Mouse (Mus musculus): Measurements from ENCODE around the gene Hsp90ab1. TPM values are rescaled to one million over a fixed set of nuclear protein-coding genes. Genes with fewer than 3 reads are reported as not detected.

Hsp90ab1 gene
- polyA plus RNA-seq, 1 experiment from 2014 or later, result 1,497 TPM

- H3K36me3 ChIP-seq, result no peaks in the 10 kb centered on the region
- peak overlapping the region; percentile 39; the same call in 1 of the 2 replicates for H3K9ac ChIP-seq
- H3K4me3 ChIP-seq, result peak overlapping the region; percentile 57
- H3K4me2 ChIP-seq, result peak overlapping the region; percentile 98
- H3K27ac ChIP-seq, result peak overlapping the region; percentile 84
- no peaks in the 10 kb centered on the region for H3K9me3 ChIP-seq
- WGBS, result 5% methylated on average over 23 of the region's 23 CpGs
- ATAC-seq (ENCODE audit: insufficient number of reproducible peaks, low FRiP score, low TSS enrichment, low read depth), result no peak
- H3K4me1 ChIP-seq, result peaks cover 73% of the 10 kb centered on the region
- peaks cover 13% of the 10 kb centered on the region for H3K27me3 ChIP-seq
Observed at GRCm38 (mm10) chr17:45595736-45596390, 22.8 kb upstream of the Hsp90ab1 start.

- Histone ChIP-seq H3K27me3 (peaks cover 6% of the 10 kb centered on the region), H3K27ac (peak overlapping the region; percentile 84)
- 2% methylated on average over 58 of the region's 58 CpGs for WGBS
Observed at GRCm38 (mm10) chr17:45594881-45595735, 22.0 kb upstream of the Hsp90ab1 start.

GRCm38 (mm10) chr17:45594195-45594594 lies 21.1 kb upstream of the Hsp90ab1 start:
- 0 out of 2 replicates have a peak overlapping the region, but pooled peaks have one; percentile 7 for H3K9ac ChIP-seq
- peaks cover 11% of the 10 kb centered on the region for H3K36me3 ChIP-seq
- H3K4me3 ChIP-seq, result peak overlapping the region; percentile 57
- no peaks in the 10 kb centered on the region for H3K9me3 ChIP-seq
- peaks cover 74% of the 10 kb centered on the region for H3K4me1 ChIP-seq
- no peak for ATAC-seq (ENCODE audit: insufficient number of reproducible peaks, low FRiP score, low TSS enrichment, low read depth)
- WGBS, result 56% methylated on average over 8 of the region's 8 CpGs
- no peaks in the 10 kb centered on the region for H3K27me3 ChIP-seq
- H3K4me2 ChIP-seq, result peak overlapping the region; percentile 98
- H3K27ac ChIP-seq, result no peak overlapping the region

More at GRCm38 (mm10) chr17:45594881-45595735, 22.0 kb upstream of the Hsp90ab1 start:
- ATAC-seq (ENCODE audit: insufficient number of reproducible peaks, low FRiP score, low TSS enrichment, low read depth), result peak; percentile 67
- H3K4me2 ChIP-seq, result peak overlapping the region; percentile 98
- H3K9me3 ChIP-seq, result no peaks in the 10 kb centered on the region
- H3K9ac ChIP-seq, result peak overlapping the region; percentile 39
- H3K36me3 ChIP-seq, result peaks cover 2% of the 10 kb centered on the region; the same call in 1 of the 2 replicates
- H3K4me3 ChIP-seq, result peak overlapping the region; percentile 57
- H3K4me1 ChIP-seq, result peaks cover 81% of the 10 kb centered on the region

- no peaks in the 10 kb centered on the region for H3K9me3 ChIP-seq
- H3K27ac ChIP-seq, result peak overlapping the region; percentile 77
- H3K9ac ChIP-seq, result no peak overlapping the region
- 42% methylated on average over 8 of the region's 8 CpGs for WGBS
- ATAC-seq (ENCODE audit: insufficient number of reproducible peaks, low FRiP score, low TSS enrichment, low read depth), result no peak
- peaks cover 18% of the 10 kb centered on the region for H3K36me3 ChIP-seq
- H3K4me2 ChIP-seq, result peak overlapping the region; percentile 98
- H3K27me3 ChIP-seq, result no peaks in the 10 kb centered on the region
- H3K4me3 ChIP-seq, result peak overlapping the region; percentile 57; the same call in 1 of the 2 replicates
- peaks cover 72% of the 10 kb centered on the region for H3K4me1 ChIP-seq
Observed at GRCm38 (mm10) chr17:45593479-45593878, 20.4 kb upstream of the Hsp90ab1 start.

GRCm38 (mm10) chr17:45592606-45593431 lies 19.7 kb upstream of the Hsp90ab1 start:
- H3K9me3 ChIP-seq, result no peaks in the 10 kb centered on the region
- peak overlapping the region; percentile 21 for H3K4me3 ChIP-seq
- H3K27me3 ChIP-seq, result no peaks in the 10 kb centered on the region
- peaks cover 23% of the 10 kb centered on the region for H3K36me3 ChIP-seq
- 38% methylated on average over 8 of the region's 8 CpGs for WGBS
- peaks cover 72% of the 10 kb centered on the region for H3K4me1 ChIP-seq
- peak overlapping the region; percentile 98 for H3K4me2 ChIP-seq
- no peak overlapping the region for H3K9ac ChIP-seq
- no peak for ATAC-seq (ENCODE audit: insufficient number of reproducible peaks, low FRiP score, low TSS enrichment, low read depth)
- H3K27ac ChIP-seq, result peak overlapping the region; percentile 77

- Histone ChIP-seq H3K4me3 (peak overlapping the region; percentile 21), H3K36me3 (peaks cover 29% of the 10 kb centered on the region), H3K4me1 (peaks cover 69% of the 10 kb centered on the region), H3K4me2 (peak overlapping the region; percentile 98), H3K9ac (no peak overlapping the region), H3K27me3 (no peaks in the 10 kb centered on the region), H3K9me3 (no peaks in the 10 kb centered on the region), H3K27ac (peak overlapping the region; percentile 77)
- 45% methylated on average over 16 of the region's 16 CpGs for WGBS
- ATAC-seq (ENCODE audit: insufficient number of reproducible peaks, low FRiP score, low TSS enrichment, low read depth), result no peak
Observed at GRCm38 (mm10) chr17:45591701-45592605, 18.9 kb upstream of the Hsp90ab1 start.

GRCm38 (mm10) chr17:45590410-45590809 lies 17.3 kb upstream of the Hsp90ab1 start:
- 64% methylated on average over 6 of the region's 6 CpGs for WGBS
- no peak overlapping the region for H3K4me3 ChIP-seq
- H3K9me3 ChIP-seq, result no peaks in the 10 kb centered on the region
- H3K36me3 ChIP-seq, result peaks cover 43% of the 10 kb centered on the region
- no peaks in the 10 kb centered on the region for H3K27me3 ChIP-seq
- H3K27ac ChIP-seq, result no peak overlapping the region
- H3K9ac ChIP-seq, result no peak overlapping the region
- H3K4me1 ChIP-seq, result peaks cover 61% of the 10 kb centered on the region
- no peak for ATAC-seq (ENCODE audit: insufficient number of reproducible peaks, low FRiP score, low TSS enrichment, low read depth)
- no peak overlapping the region for H3K4me2 ChIP-seq

GRCm38 (mm10) chr17:45589844-45590243 lies 16.8 kb upstream of the Hsp90ab1 start:
- Histone ChIP-seq H3K27ac (no peak overlapping the region), H3K4me1 (peaks cover 61% of the 10 kb centered on the region), H3K27me3 (no peaks in the 10 kb centered on the region), H3K9ac (no peak overlapping the region), H3K36me3 (peaks cover 43% of the 10 kb centered on the region), H3K4me3 (no peak overlapping the region), H3K4me2 (no peak overlapping the region), H3K9me3 (no peaks in the 10 kb centered on the region)
- no peak for ATAC-seq (ENCODE audit: insufficient number of reproducible peaks, low FRiP score, low TSS enrichment, low read depth)
- 89% methylated on average over 8 of the region's 8 CpGs for WGBS

- 96% methylated on average over 7 of the region's 7 CpGs for WGBS
- ATAC-seq (ENCODE audit: insufficient number of reproducible peaks, low FRiP score, low TSS enrichment, low read depth), result no peak
- Histone ChIP-seq H3K4me2 (no peak overlapping the region), H3K4me3 (no peak overlapping the region), H3K27ac (no peak overlapping the region), H3K4me1 (peaks cover 61% of the 10 kb centered on the region), H3K27me3 (no peaks in the 10 kb centered on the region), H3K9me3 (no peaks in the 10 kb centered on the region), H3K36me3 (peaks cover 43% of the 10 kb centered on the region), H3K9ac (no peak overlapping the region)
Observed at GRCm38 (mm10) chr17:45589236-45589635, 16.2 kb upstream of the Hsp90ab1 start.

GRCm38 (mm10) chr17:45588370-45588769 lies 15.3 kb upstream of the Hsp90ab1 start:
- Histone ChIP-seq H3K9me3 (no peaks in the 10 kb centered on the region), H3K4me3 (no peak overlapping the region), H3K9ac (no peak overlapping the region), H3K27me3 (no peaks in the 10 kb centered on the region), H3K36me3 (peaks cover 43% of the 10 kb centered on the region), H3K4me1 (peaks cover 60% of the 10 kb centered on the region), H3K27ac (no peak overlapping the region), H3K4me2 (no peak overlapping the region)
- WGBS, result 89% methylated on average over 6 of the region's 7 CpGs
- no peak for ATAC-seq (ENCODE audit: insufficient number of reproducible peaks, low FRiP score, low TSS enrichment, low read depth)

- Histone ChIP-seq H3K4me2 (no peak overlapping the region), H3K36me3 (peaks cover 43% of the 10 kb centered on the region), H3K9me3 (no peaks in the 10 kb centered on the region), H3K4me1 (peaks cover 48% of the 10 kb centered on the region), H3K27me3 (no peaks in the 10 kb centered on the region), H3K27ac (no peak overlapping the region), H3K9ac (no peak overlapping the region), H3K4me3 (no peak overlapping the region)
- ATAC-seq (ENCODE audit: insufficient number of reproducible peaks, low FRiP score, low TSS enrichment, low read depth), result no peak
- 94% methylated on average over 3 of the region's 3 CpGs for WGBS
Observed at GRCm38 (mm10) chr17:45586449-45586837, 13.4 kb upstream of the Hsp90ab1 start.

Data from limb, embryonic 15.5 days (tissue).